Mouse (Mus musculus): Measurements from ENCODE around the gene Cfi.
A peak's percentile ranks its signal among the peaks of the same experiment; 100 is the strongest.

Gene Cfi

GRCm38 (mm10) chr3:129877327-129877726, 41.6 kb downstream of the Cfi start:
- DNase-seq (ENCODE audit: low read depth, low spot score), result no peak

- no peak for DNase-seq (ENCODE audit: low read depth, low spot score)
These were observed 42.8 kb downstream of the Cfi start, which contains the start of gene Pla2g12a for GRCm38 (mm10) chr3:129878405-129879021. Gene Pla2g12a, plus strand, starts transcription at chr3:129878606.

- DNase-seq (ENCODE audit: low read depth, low spot score), result no peak
These were observed 43.6 kb downstream of the Cfi start for GRCm38 (mm10) chr3:129879131-129879757.

- no peak for DNase-seq (ENCODE audit: low read depth, low spot score)
These were observed 44.2 kb downstream of the Cfi start for GRCm38 (mm10) chr3:129879913-129880312.

- DNase-seq (ENCODE audit: low read depth, low spot score), result no peak
These were observed 45.4 kb downstream of the Cfi start for GRCm38 (mm10) chr3:129880925-129881593.

- no peak for DNase-seq (ENCODE audit: low read depth, low spot score)
These were observed 49.9 kb downstream of the Cfi start for GRCm38 (mm10) chr3:129885577-129885976.

- DNase-seq (ENCODE audit: low read depth, low spot score), result no peak
These were observed 50.7 kb downstream of the Cfi start for GRCm38 (mm10) chr3:129886430-129886829.

GRCm38 (mm10) chr3:129887779-129888517, 52.3 kb downstream of the Cfi start:
- DNase-seq (ENCODE audit: low read depth, low spot score), result no peak

- no peak for DNase-seq (ENCODE audit: low read depth, low spot score)
These were observed 56.3 kb downstream of the Cfi start for GRCm38 (mm10) chr3:129892003-129892402.

GRCm38 (mm10) chr3:129893143-129893542, 57.5 kb downstream of the Cfi start:
- no peak for DNase-seq (ENCODE audit: low read depth, low spot score)

- DNase-seq (ENCODE audit: low read depth, low spot score), result no peak
These were observed 60.9 kb downstream of the Cfi start for GRCm38 (mm10) chr3:129896591-129896990.

- DNase-seq (ENCODE audit: low read depth, low spot score), result no peak
These were observed 63.2 kb downstream of the Cfi start for GRCm38 (mm10) chr3:129898886-129899285.

GRCm38 (mm10) chr3:129901271-129901809, 65.7 kb downstream of the Cfi start, which contains the start of gene Casp6:
Gene Casp6, plus strand, starts transcription at chr3:129901425.
- DNase-seq (ENCODE audit: low read depth, low spot score), result no peak

GRCm38 (mm10) chr3:129903369-129903768, 67.7 kb downstream of the Cfi start:
- no peak for DNase-seq (ENCODE audit: low read depth, low spot score)

- DNase-seq (ENCODE audit: low read depth, low spot score), result no peak
These were observed 68.2 kb downstream of the Cfi start for GRCm38 (mm10) chr3:129903866-129904265.

- DNase-seq (ENCODE audit: low read depth, low spot score), result no peak
These were observed 68.9 kb downstream of the Cfi start for GRCm38 (mm10) chr3:129904381-129905132.

GRCm38 (mm10) chr3:129912025-129912424, 76.3 kb downstream of the Cfi start:
- no peak for DNase-seq (ENCODE audit: low read depth, low spot score)

GRCm38 (mm10) chr3:129913241-129913640, 77.6 kb downstream of the Cfi start:
- DNase-seq (ENCODE audit: low read depth, low spot score), result no peak

GRCm38 (mm10) chr3:129917424-129917823, 81.7 kb downstream of the Cfi start:
- no peak for DNase-seq (ENCODE audit: low read depth, low spot score)

- peak; percentile 46 for DNase-seq (ENCODE audit: low read depth, low spot score)
These were observed 82.8 kb downstream of the Cfi start for GRCm38 (mm10) chr3:129918434-129918833.

- no peak for DNase-seq (ENCODE audit: low read depth, low spot score)
These were observed 87.9 kb downstream of the Cfi start for GRCm38 (mm10) chr3:129923581-129923980.

Measured in WW6 (cell line).